Mouse (Mus musculus): ENCODE measurements at regions not wholly inside any gene's neighbourhood (a gene's known extent, or its start where the extent isn't known, plus 50 kb on each side); places are given as distances from the start of the nearest gene placed in this dataset.

DNA sequence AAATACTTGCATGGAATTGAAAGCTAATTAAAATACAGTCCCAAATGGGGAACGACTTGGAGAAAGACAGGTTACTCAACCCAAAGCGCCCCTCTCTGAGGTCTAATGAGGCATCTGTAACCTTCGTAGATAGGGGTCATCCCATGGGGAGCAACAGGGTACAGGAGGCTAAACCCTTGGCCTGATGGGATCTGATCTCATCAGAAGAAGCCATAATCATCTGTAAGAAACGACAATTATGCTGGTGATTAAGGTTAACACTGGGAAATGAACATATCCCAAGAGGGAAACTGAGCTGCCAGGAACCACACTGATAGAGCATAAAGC is 82.5 kb downstream of the S1pr1 start:
- Histone ChIP-seq H3K36me3 (replicated peaks in 1 of 2; ENCODE audit: control insufficient read depth in 1 of 2, insufficient read depth in 1 of 2, low read length in 1 of 2) (no peaks in the 10 kb centered on the region), H3K4me3 (replicated peaks in 1 of 3; ENCODE audit: low read depth in 2 of 3, low read length in 2 of 3, poor library complexity in 1 of 3) (no peak overlapping the region), H3K9me3 (replicated peaks; ENCODE audit: low read length) (no peaks in the 10 kb centered on the region), H3K27ac (ENCODE audit: insufficient read depth, low read depth) (no peak overlapping the region), H3K27me3 (replicated peaks) (no peaks in the 10 kb centered on the region), H3K4me2 (ENCODE audit: insufficient read depth, low read depth, poor library complexity, severe bottlenecking) (no peak overlapping the region), H3K4me1 (ENCODE audit: control insufficient read depth in 1 of 2, insufficient read depth in 2 of 2) (peaks cover 0 to 5% of the 10 kb centered on the region in 2 experiments; a peak in 2 of 4 replicates), H3K9ac (ENCODE audit: insufficient read depth, low read depth) (no peak overlapping the region), H3K79me2 (replicated peaks; ENCODE audit: control insufficient read depth, extremely low read depth, insufficient read depth, poor library complexity, severe bottlenecking) (no peaks in the 10 kb centered on the region)
- in situ Hi-C loops (cut with MboI; ENCODE audit: low pct_ligation_motif_present, low pct_unique_long_range_greater_than_20kb, low sequenced_read_pairs) (loop anchor here (25.0 kb wide), 1 partner anchor 95 kb away; no protein-coding TSS in a partner anchor), dilution Hi-C loops (cut with MboI; ENCODE audit: extremely low pct_ligation_motif_present, extremely low pct_unique_long_range_greater_than_20kb, low sequenced_read_pairs) (no loop called here)
- no peak for DNase-seq (ENCODE audit: extremely low read depth)
- no peak for TF ChIP-seq NELFE (IDR thresholded peaks at IDR 0.05; ENCODE audit: low read depth, low read length)
- no peak for TF ChIP-seq JUND (conservative IDR thresholded peaks at IDR 0.05; ENCODE audit: low read depth, low read length)
- no peak for TF ChIP-seq USF1 (IDR thresholded peaks at IDR 0.05; ENCODE audit: low read depth, low read length)
- no peak for TF ChIP-seq TBP (conservative IDR thresholded peaks at IDR 0.05; ENCODE audit: low read depth, low read length)
- no peak for TF ChIP-seq MAZ (IDR thresholded peaks at IDR 0.05; ENCODE audit: low read depth, low read length)
- no peak for TF ChIP-seq TCF12 (IDR thresholded peaks at IDR 0.05; ENCODE audit: low read depth, low read length)

DNA sequence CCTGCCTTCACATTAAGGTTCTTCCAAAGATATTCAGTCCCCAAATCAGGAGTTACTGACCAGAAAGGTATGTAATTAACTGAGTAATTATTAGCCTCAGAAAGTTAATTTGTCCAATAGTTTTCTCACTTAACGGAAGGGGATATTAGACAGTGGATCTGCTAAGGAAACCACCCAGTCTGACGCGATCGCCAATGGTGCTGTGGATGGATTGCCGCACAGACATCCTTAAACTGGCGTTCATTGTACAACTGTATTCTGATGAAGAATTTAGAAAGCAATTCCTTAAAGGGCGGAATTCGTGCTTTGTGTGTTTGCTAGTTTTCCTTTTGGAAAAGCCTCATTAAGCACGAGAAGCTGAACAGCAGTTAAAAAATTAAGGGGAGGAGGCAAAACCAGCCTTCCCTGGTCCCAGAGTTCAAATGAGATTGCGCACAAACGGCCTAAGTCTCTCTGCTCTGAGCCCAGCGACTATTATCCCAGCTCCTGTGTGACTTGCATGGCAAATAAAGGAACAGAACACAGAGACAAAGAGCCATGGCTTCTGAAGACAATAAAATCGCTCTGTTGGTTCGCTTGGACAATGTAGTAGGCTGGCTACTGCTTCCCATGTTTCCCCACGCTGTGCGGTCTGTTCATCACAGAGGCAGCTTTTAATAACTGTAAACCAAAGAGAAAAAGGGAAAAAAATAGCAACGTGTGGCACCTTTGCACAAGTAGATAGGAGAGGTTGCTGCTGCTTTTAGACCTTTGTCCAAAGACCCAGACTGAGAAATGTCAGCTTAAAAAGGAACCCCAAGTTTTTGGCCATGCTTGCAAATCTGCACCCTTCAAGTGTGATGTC is 83.1 kb downstream of the S1pr1 start:
- in situ Hi-C loops (cut with MboI; ENCODE audit: low pct_ligation_motif_present, low pct_unique_long_range_greater_than_20kb, low sequenced_read_pairs), result loop anchor here (25.0 kb wide), 1 partner anchor 94 kb away; no protein-coding TSS in a partner anchor
- Histone ChIP-seq H3K27me3 (replicated peaks) (no peaks in the 10 kb centered on the region), H3K4me3 (replicated peaks in 1 of 3; ENCODE audit: low read depth in 2 of 3, low read length in 2 of 3, poor library complexity in 1 of 3) (no peak overlapping the region), H3K36me3 (replicated peaks in 1 of 2; ENCODE audit: control insufficient read depth in 1 of 2, insufficient read depth in 1 of 2, low read length in 1 of 2) (no peaks in the 10 kb centered on the region), H3K27ac (ENCODE audit: insufficient read depth, low read depth) (no peak overlapping the region), H3K9me3 (replicated peaks; ENCODE audit: low read length) (no peaks in the 10 kb centered on the region), H3K79me2 (replicated peaks; ENCODE audit: control insufficient read depth, extremely low read depth, insufficient read depth, poor library complexity, severe bottlenecking) (no peaks in the 10 kb centered on the region), H3K9ac (ENCODE audit: insufficient read depth, low read depth) (no peak overlapping the region), H3K4me2 (ENCODE audit: insufficient read depth, low read depth, poor library complexity, severe bottlenecking) (no peak overlapping the region), H3K4me1 (ENCODE audit: control insufficient read depth in 1 of 2, insufficient read depth in 2 of 2) (peaks cover 0 to 5% of the 10 kb centered on the region in 2 experiments; a peak in 2 of 4 replicates)
- dilution Hi-C loops (cut with MboI; ENCODE audit: extremely low pct_ligation_motif_present, extremely low pct_unique_long_range_greater_than_20kb, low sequenced_read_pairs), result no loop called here
- TF ChIP-seq RCOR1 (conservative IDR thresholded peaks at IDR 0.05; ENCODE audit: low read depth, low read length), result no peak
- TF ChIP-seq POLR2AphosphoS2 (IDR thresholded peaks at IDR 0.05; ENCODE audit: low read depth, low read length), result no peak
- no peak for TF ChIP-seq CTCF (conservative IDR thresholded peaks at IDR 0.05 in 1 of 2, IDR thresholded peaks at IDR 0.05 in 1 of 2; ENCODE audit: low read depth in 2 of 2, low read length in 2 of 2)
- no peak for TF ChIP-seq ZC3H11A (IDR thresholded peaks at IDR 0.05; ENCODE audit: low read depth, low read length)
- no peak for TF ChIP-seq ELF1 (IDR thresholded peaks at IDR 0.05; ENCODE audit: low read depth, low read length)
- TF ChIP-seq NELFE (IDR thresholded peaks at IDR 0.05; ENCODE audit: low read depth, low read length), result no peak
- TF ChIP-seq MAZ (IDR thresholded peaks at IDR 0.05; ENCODE audit: low read depth, low read length), result no peak
- TF ChIP-seq MAFK (IDR thresholded peaks at IDR 0.05; ENCODE audit: insufficient replicate concordance, low read length), result no peak
- no peak for TF ChIP-seq KAT2A (IDR thresholded peaks at IDR 0.05; ENCODE audit: insufficient replicate concordance, low read length)
- TF ChIP-seq ETS1 (conservative IDR thresholded peaks at IDR 0.05; ENCODE audit: low read depth, low read length), result no peak
- no peak for TF ChIP-seq POLR2A (IDR thresholded peaks at IDR 0.05; ENCODE audit: low read depth, low read length)
- no peak for TF ChIP-seq ZMIZ1 (IDR thresholded peaks at IDR 0.05; ENCODE audit: low read depth, low read length)
- TF ChIP-seq MXI1 (IDR thresholded peaks at IDR 0.05; ENCODE audit: low read depth, low read length), result no peak
- no peak for TF ChIP-seq MEF2A (IDR thresholded peaks at IDR 0.05; ENCODE audit: borderline replicate concordance, low read depth, low read length)
- no peak for TF ChIP-seq SMC3 (IDR thresholded peaks at IDR 0.05; ENCODE audit: low read depth, low read length)
- TF ChIP-seq EP300 (IDR thresholded peaks at IDR 0.05; ENCODE audit: low read length), result no peak
- no peak for DNase-seq (ENCODE audit: extremely low read depth)

All from CH12.LX (cell line).